Mouse (Mus musculus) kidney, adult 10 weeks (tissue): ENCODE results near the gene Larp4b. TPM values are rescaled to one million over a fixed set of nuclear protein-coding genes. Genes with fewer than 3 reads are reported as not detected.

Source experiments
- polyA plus RNA-seq: library from polyadenylated mRNA; stranded (reverse); fragments of 350-450 nt; fragmentation: Illumina TruSeq; extraction: RNeasy Lipid Tissue Mini Kit (QIAGEN cat#74804); gene quantifications from one replicate; pipeline ENCODE4 v1.2.3, GENCODE M21; 2014; ENCODE audit warnings: low read depth, low replicate concordance

Gene Larp4b
- 59.8 TPM for polyA plus RNA-seq

GRCm38 (mm10) chr13:9093316-9094155 lies at the start of gene Larp4b:
Gene Larp4b (plus strand): TSS chr13:9093881.

Other genes with a start within 250 kb of the Larp4b start
- 37.9 TPM for gene Wdr37, start 222.0 kb upstream of the Larp4b start, polyA plus RNA-seq
- gene Idi1, start 208.4 kb upstream of the Larp4b start, polyA plus RNA-seq, result 102 TPM
- gene Gm9745, start 145.7 kb upstream of the Larp4b start, polyA plus RNA-seq, result not detected
- gene Idi2, start 141.0 kb upstream of the Larp4b start, polyA plus RNA-seq, result not detected
- gene Gtpbp4, start 97.8 kb upstream of the Larp4b start, polyA plus RNA-seq, result 53.6 TPM
- gene Dip2c, start 182.6 kb downstream of the Larp4b start, polyA plus RNA-seq, result 12.7 TPM